7 mouse cellular contexts compared by ENCODE assay signal in genomic region chr13:63335421-63336134, GRCm38 (mm10).
DNase-seq lines count a peak whose midpoint lies in the region; ATAC-seq and TF ChIP-seq lines count a peak whose summit lies in the region.

No protein-coding gene starts in this region.

- H3K27ac ChIP-seq in layer of hippocampus, adult 2 months = peak overlapping the region; percentile 79

- no peak overlapping the region for H3K4me3 ChIP-seq in layer of hippocampus, adult 2 months

- DNase-seq in layer of hippocampus, adult 2 months (ENCODE audit: low spot score in 2 of 2) = peak; percentile 44
- DNase-seq in layer of hippocampus, adult 9-10 months (ENCODE audit: low spot score) = no peak
- peak; percentile 58 for DNase-seq in MN1 (ENCODE audit: low spot score)
- DNase-seq in embryo, embryonic 10 days (ENCODE audit: low spot score) = peak; percentile 68
- DNase-seq in naive thymus-derived CD4-positive, alpha-beta T cell, adult 2 months (ENCODE audit: low read depth) = peak; percentile 52
- DNase-seq in gastrocnemius, postnatal 25 days = no peak

- peak; percentile 45 for ATAC-seq in inflammation-experienced regulatory T-cells, adult 6 months

- TF ChIP-seq CTCF in layer of hippocampus, adult 2 months (conservative IDR thresholded peaks at IDR 0.05) = peak; percentile 83

Comparison
In these comparisons a context has a peak if more than half of its experiments do, and no peak if none do; other contexts are left out.
1. DNase-seq: peak in layer of hippocampus, adult 2 months (2 of 2), MN1 (single experiment), embryo, embryonic 10 days (single experiment) and naive thymus-derived CD4-positive, alpha-beta T cell, adult 2 months (single experiment); none in layer of hippocampus, adult 9-10 months (single experiment) and gastrocnemius, postnatal 25 days (single experiment).